Mouse (Mus musculus) megakaryocyte, embryonic 14.5 days (primary cell): ENCODE measurements around the gene Abtb2.

Source experiments
- FLI1 ChIP-seq: IDR thresholded peaks from 2 replicates; pipeline ENCODE4 v1.6.1; 2012; ENCODE audit warnings: low read length, inconsistent platforms, mixed read lengths
- GATA1 ChIP-seq: IDR thresholded peaks from 3 replicates; pipeline ENCODE4 v1.6.1; 2012; ENCODE audit warnings: mixed read lengths, low read length, inconsistent platforms, borderline replicate concordance

GRCm38 (mm10) chr2:103718594-103719291 is 152.6 kb downstream of the Abtb2 start:
- no peak for TF ChIP-seq FLI1
- no peak for TF ChIP-seq GATA1
